Mouse (Mus musculus): ENCODE measurements around the gene Hist1h3c.

- TF ChIP-seq POLR2AphosphoS5 (IDR thresholded peaks at IDR 0.05; ENCODE audit: insufficient replicate concordance, low read depth, low read length), result 0 out of 2 replicates have a peak, but pooled peaks have one; percentile 90
- TF ChIP-seq GATA1 (IDR thresholded peaks at IDR 0.05; ENCODE audit: borderline replicate concordance, low read length), result no peak
These were observed 2.2 kb downstream of the Hist1h3c start for GRCm38 (mm10) chr13:23743215-23743614.
